Mouse (Mus musculus): Measurements from ENCODE around the gene Blzf1.

Gene Blzf1

GRCm38 (mm10) chr1:164294071-164294470 is 13.2 kb downstream of the Blzf1 start:
- DNase-seq (ENCODE audit: low spot score), result no peak

- DNase-seq (ENCODE audit: low spot score), result no peak
Measured at GRCm38 (mm10) chr1:164292040-164292439, 15.2 kb downstream of the Blzf1 start.

- no peak for DNase-seq (ENCODE audit: low spot score)
Measured at GRCm38 (mm10) chr1:164287406-164287805, 19.9 kb downstream of the Blzf1 start.

- DNase-seq (ENCODE audit: low spot score), result no peak
Measured at GRCm38 (mm10) chr1:164284007-164284406, 23.3 kb downstream of the Blzf1 start.

- DNase-seq (ENCODE audit: low spot score), result no peak
Measured at GRCm38 (mm10) chr1:164279332-164279731, 28.0 kb downstream of the Blzf1 start.

- no peak for DNase-seq (ENCODE audit: low spot score)
Measured at GRCm38 (mm10) chr1:164276552-164276951, 30.7 kb downstream of the Blzf1 start.

- peak; percentile 96 for DNase-seq (ENCODE audit: low spot score)
Measured at GRCm38 (mm10) chr1:164275455-164275954, 31.8 kb downstream of the Blzf1 start, which contains the start of gene Ccdc181. Gene Ccdc181, plus strand, starts transcription at chr1:164275585.

- DNase-seq (ENCODE audit: low spot score), result no peak
Measured at GRCm38 (mm10) chr1:164273659-164274058, 33.6 kb downstream of the Blzf1 start.

GRCm38 (mm10) chr1:164270941-164271340 is 36.3 kb downstream of the Blzf1 start:
- no peak for DNase-seq (ENCODE audit: low spot score)

- DNase-seq (ENCODE audit: low spot score), result no peak
Measured at GRCm38 (mm10) chr1:164261553-164261952, 45.7 kb downstream of the Blzf1 start.

- DNase-seq (ENCODE audit: low spot score), result no peak
Measured at GRCm38 (mm10) chr1:164260171-164261028, 46.9 kb downstream of the Blzf1 start.

GRCm38 (mm10) chr1:164254836-164255235 is 52.5 kb downstream of the Blzf1 start:
- peak; percentile 22 for DNase-seq (ENCODE audit: low spot score)

GRCm38 (mm10) chr1:164252551-164252950 is 54.7 kb downstream of the Blzf1 start:
- DNase-seq (ENCODE audit: low spot score), result no peak

- no peak for DNase-seq (ENCODE audit: low spot score)
Measured at GRCm38 (mm10) chr1:164251438-164251837, 55.9 kb downstream of the Blzf1 start.

GRCm38 (mm10) chr1:164250391-164251150 is 56.7 kb downstream of the Blzf1 start:
- DNase-seq (ENCODE audit: low spot score), result no peak

- no peak for DNase-seq (ENCODE audit: low spot score)
Measured at GRCm38 (mm10) chr1:164249332-164249711, 58.0 kb downstream of the Blzf1 start.

GRCm38 (mm10) chr1:164248465-164249331 is 58.6 kb downstream of the Blzf1 start, which contains the start of gene Slc19a2:
Gene Slc19a2, plus strand, starts transcription at chr1:164249046.
- peak; percentile 97 for DNase-seq (ENCODE audit: low spot score)

GRCm38 (mm10) chr1:164247971-164248370 is 59.3 kb downstream of the Blzf1 start:
- peak; percentile 18 for DNase-seq (ENCODE audit: low spot score)

GRCm38 (mm10) chr1:164247442-164247841 is 59.8 kb downstream of the Blzf1 start:
- no peak for DNase-seq (ENCODE audit: low spot score)

- DNase-seq (ENCODE audit: low spot score), result no peak
Measured at GRCm38 (mm10) chr1:164242809-164243208, 64.5 kb downstream of the Blzf1 start.

- no peak for DNase-seq (ENCODE audit: low spot score)
Measured at GRCm38 (mm10) chr1:164241494-164241893, 65.8 kb downstream of the Blzf1 start.
